Mouse (Mus musculus) brain, embryonic 14.5 days (tissue): ENCODE measurements around the gene Slc17a9.
A peak's percentile ranks its signal among the peaks of the same experiment; 100 is the strongest.

ENCODE experiments used
- CTCF ChIP-seq: fragments of 200-500 bp; IDR thresholded peaks from 2 replicates; pipeline ENCODE4 v1.5.1; 2012; ENCODE audit warnings: inconsistent platforms, mild to moderate bottlenecking, moderate library complexity, borderline replicate concordance; ENCODE audit not compliant: insufficient read depth, insufficient read length; ENCODE audit errors: extremely low read depth
- POLR2A ChIP-seq: fragments of 200-500 bp; IDR thresholded peaks from 2 replicates; pipeline ENCODE4 v1.6.1; 2012; ENCODE audit warnings: mild to moderate bottlenecking, inconsistent platforms, borderline replicate concordance; ENCODE audit not compliant: poor library complexity, insufficient read depth, insufficient read length, severe bottlenecking; ENCODE audit errors: extremely low read depth

GRCm38 (mm10) chr2:180678609-180679140, 46.4 kb upstream of the Slc17a9 start:
- TF ChIP-seq CTCF: peak; percentile 70; the same call in 1 of the 2 replicates
- no peak for TF ChIP-seq POLR2A
